ENCODE assay signal across 8 mouse cellular contexts in the genomic region with DNA sequence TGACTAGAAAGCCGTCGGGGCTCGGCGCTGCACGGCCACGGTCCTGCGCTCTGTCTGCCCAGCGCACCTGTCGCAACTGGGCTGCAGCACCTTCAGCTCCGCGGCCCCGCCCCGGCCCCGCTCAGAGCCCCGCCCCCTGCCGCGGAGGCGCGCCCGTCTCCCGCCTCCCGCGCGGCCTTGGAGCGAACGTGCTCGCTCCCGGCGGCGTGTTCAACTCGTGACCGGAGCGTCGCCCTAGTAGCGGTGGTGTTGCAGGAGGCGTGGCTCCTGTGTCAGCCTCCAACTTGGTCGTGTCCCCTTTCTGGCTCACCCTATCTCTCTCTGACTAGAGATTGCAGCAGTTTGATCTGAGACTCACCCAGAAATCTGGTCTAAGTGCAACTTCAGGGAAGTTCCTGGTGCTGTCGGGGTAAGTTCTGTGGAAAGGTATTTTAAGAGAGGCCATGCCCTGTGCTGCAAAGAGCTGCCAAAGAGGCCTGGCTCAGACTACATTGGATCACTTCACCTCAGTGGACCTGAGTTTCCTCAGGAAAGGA. TPM values are rescaled to one million over a fixed set of nuclear protein-coding genes. Genes with fewer than 3 reads are reported as not detected.
DNase-seq lines count a peak whose midpoint lies in the region; ATAC-seq and TF ChIP-seq lines count a peak whose summit lies in the region.

A gene (minus strand): TSS at position 123 of the 536 bp plus-strand sequence.

- peaks cover 18% of the 10 kb centered on the region for H3K4me1 ChIP-seq in hindbrain, embryonic 10.5 days (replicated peaks)
- H3K4me1 ChIP-seq in lung, postnatal 0 days (ENCODE audit: insufficient read depth, low read depth, low read length) = peaks cover 4% of the 10 kb centered on the region; the same call in 1 of the 2 replicates

- peak within 1 kb of the TSS; percentile 35 for H3K9ac ChIP-seq in lung, postnatal 0 days (replicated peaks; ENCODE audit: low read depth)

- no peaks in the 10 kb centered on the region for H3K36me3 ChIP-seq in hindbrain, embryonic 10.5 days
- no peaks in the 10 kb centered on the region for H3K36me3 ChIP-seq in lung, postnatal 0 days (ENCODE audit: insufficient read depth, low read length)

- peak within 1 kb of the TSS; percentile 97 for H3K4me2 ChIP-seq in lung, postnatal 0 days (replicated peaks; ENCODE audit: low read depth, low read length)

- peaks cover 9% of the 10 kb centered on the region; the same call in 1 of the 2 replicates for H3K27me3 ChIP-seq in hindbrain, embryonic 10.5 days (ENCODE audit: insufficient read depth, poor library complexity, severe bottlenecking)
- no peaks in the 10 kb centered on the region for H3K27me3 ChIP-seq in lung, postnatal 0 days (replicated peaks; ENCODE audit: insufficient read depth, low read length)

- H3K4me3 ChIP-seq in hindbrain, embryonic 10.5 days = peak within 1 kb of the TSS; percentile 65
- peak within 1 kb of the TSS; percentile 62 for H3K4me3 ChIP-seq in lung, postnatal 0 days (ENCODE audit: low read depth, low read length)

- peak; percentile 95 for ATAC-seq in frontal cortex, adult (ENCODE audit: low TSS enrichment)
- ATAC-seq in lung, postnatal 0 days = peak; percentile 98

- WGBS in hindbrain, embryonic 10.5 days = 1% methylated on average over 38 of the region's 38 CpGs
- WGBS in lung, postnatal 0 days = under 1% methylated on average over 38 of the region's 38 CpGs

- peak; percentile 80 for DNase-seq in MEL-GATA-1-ER (ENCODE audit: extremely low read depth, low read depth)
- peak; percentile 77 for DNase-seq in cerebellum, adult 8-10 months
- peak; percentile 86 for DNase-seq in hindbrain, embryonic 10.5 days (ENCODE audit: low spot score)
- peak; percentile 82 for DNase-seq in layer of hippocampus, adult 9-11 months
- peak; percentile 95 for DNase-seq in lung, postnatal 0 days (ENCODE audit: low spot score)
- peak; percentile 77 for DNase-seq in ovary, postnatal 14 days (ENCODE audit: low spot score)
- peak; percentile 87 for DNase-seq in thymus, postnatal 14 days

- no peak for TF ChIP-seq CTCF in lung, postnatal 0 days (IDR thresholded peaks at IDR 0.05)

- H3K9me3 ChIP-seq in hindbrain, embryonic 10.5 days = no peaks in the 10 kb centered on the region
- no peaks in the 10 kb centered on the region for H3K9me3 ChIP-seq in lung, postnatal 0 days (ENCODE audit: low read length)

- 0 out of 2 replicates have a peak, but pooled peaks have one; percentile 30 for TF ChIP-seq EP300 in lung, postnatal 0 days (IDR thresholded peaks at IDR 0.05)

- H3K27ac ChIP-seq in hindbrain, embryonic 10.5 days = peak within 1 kb of the TSS; percentile 78
- H3K27ac ChIP-seq in lung, postnatal 0 days (ENCODE audit: low read length) = peak within 1 kb of the TSS; percentile 64

RNA-seq across cellular contexts. Expression of the gene that starts here (rescaled TPM):
- polyA plus RNA-seq in hindbrain, embryonic 10.5 days (2016; fragmentation: Nextera tagmentation; extraction: Ambion mirVana) = 29.5 and 33.4 TPM in 2 replicates
- 28.6 and 38.5 TPM in 2 replicates for polyA plus RNA-seq in lung, postnatal 0 days (2015; fragmentation: Nextera tagmentation; extraction: Ambion mirVana)

Comparison
In these comparisons a context has a peak if more than half of its experiments do, and no peak if none do; other contexts are left out.
1. Peak in every context shown above with its lines: DNase-seq, ATAC-seq, H3K4me3 ChIP-seq and H3K27ac ChIP-seq.